Mouse (Mus musculus) splenic B cell, adult 2 months (primary cell): ENCODE measurements at regions not wholly inside any gene's neighbourhood (a gene's known extent, or its start where the extent isn't known, plus 50 kb on each side); places are given as distances from the start of the nearest gene placed in this dataset.

ENCODE experiments used
- DNase-seq: peaks from one replicate; pipeline ENCODE4 v3.0.0-alpha.2; 2011; ENCODE audit warnings: low read depth, low spot score
- H3K27me3 ChIP-seq: 2 replicates; pipeline ENCODE4 v1.6.1; 2012; ENCODE audit warnings: mild to moderate bottlenecking, low read length, moderate library complexity, mixed read lengths; ENCODE audit not compliant: control insufficient read depth, poor library complexity, insufficient read depth, severe bottlenecking
- H3K36me3 ChIP-seq: 2 replicates; pipeline ENCODE4 v1.6.1; 2012; ENCODE audit warnings: mild to moderate bottlenecking, low read length, moderate library complexity, mixed read lengths; ENCODE audit not compliant: control insufficient read depth, poor library complexity, insufficient read depth, severe bottlenecking

DNA sequence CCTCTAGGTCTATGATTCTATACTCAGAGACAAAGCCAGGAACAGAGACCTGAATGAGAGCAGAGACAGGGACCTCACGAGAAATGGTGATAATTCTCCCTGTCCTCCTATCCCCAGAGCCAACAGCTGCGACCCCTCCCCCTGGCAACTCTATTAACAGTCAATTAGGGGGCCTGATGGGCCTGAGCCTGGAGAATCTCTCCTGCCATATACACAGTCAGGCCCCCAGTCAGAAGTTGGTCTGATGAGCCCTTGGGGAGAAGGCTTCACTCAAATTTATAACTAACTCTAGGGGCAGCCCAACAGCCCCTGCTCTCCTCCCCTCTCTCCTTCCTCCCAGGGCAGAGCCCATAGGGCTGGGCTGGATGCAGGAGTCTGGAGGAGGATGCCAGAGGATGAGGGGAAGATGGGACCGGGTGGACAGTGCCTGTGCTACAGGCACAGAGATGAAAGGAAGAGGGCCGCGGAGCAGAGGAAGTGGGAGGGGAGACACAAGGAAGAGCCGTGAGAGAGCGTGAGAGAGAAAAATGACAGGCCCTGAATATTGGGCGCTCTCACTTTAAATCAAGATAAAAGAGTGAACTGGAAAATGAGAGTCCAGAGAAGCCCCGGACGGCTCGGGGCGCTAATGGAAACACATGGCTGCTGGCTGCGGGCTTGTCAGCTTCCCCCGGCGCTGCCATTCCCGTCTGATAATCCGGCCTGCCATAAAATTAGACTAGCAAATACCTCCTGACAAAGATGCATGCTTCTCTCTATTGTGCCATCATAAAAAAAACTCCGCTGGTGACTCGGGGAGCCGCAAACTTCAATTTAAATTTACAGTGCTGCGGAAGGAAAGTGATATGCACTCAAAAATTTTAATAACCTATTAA is 57.2 kb upstream of the Pax2 start:
- no peak for DNase-seq
- Histone ChIP-seq H3K27me3 (0 out of 2 replicates have a peak, but pooled peaks cover 1% of the 10 kb centered on the region), H3K36me3 (no peaks in the 10 kb centered on the region)
